Mouse (Mus musculus) liver, adult 2 months (tissue): ENCODE measurements around the gene Mdh2.

Experiments used
- CTCF ChIP-seq: fragments of 200-500 bp; IDR thresholded peaks from 2 replicates; pipeline ENCODE4 v1.5.1; 2011; ENCODE audit warnings: low read depth, low read length, control low read depth
- POLR2A ChIP-seq: fragments of 200-500 bp; IDR thresholded peaks from 2 replicates; pipeline ENCODE4 v1.6.1; 2011; ENCODE audit warnings: low read length, control low read depth; ENCODE audit not compliant: insufficient read depth; ENCODE audit errors: extremely low read depth

- TF ChIP-seq POLR2A = no peak
- TF ChIP-seq CTCF = no peak
Measured at GRCm38 (mm10) chr5:135730916-135731315, 47.4 kb upstream of the Mdh2 start.
